Mouse (Mus musculus): Measurements from ENCODE around the gene Gnpat. TPM values are rescaled to one million over a fixed set of nuclear protein-coding genes. Genes with fewer than 3 reads are reported as not detected.
"Not testable (repeated sequence)": the region's sequence is repeated elsewhere in the genome, so short reads cannot be mapped to it uniquely, and the experiment has no call there.

Gene Gnpat
- polyA plus RNA-seq, 1 experiment from 2014 or later, result 109 TPM

- H3K9ac ChIP-seq, result no peak overlapping the region
- no peak overlapping the region for H3K27ac ChIP-seq (ENCODE audit: poor library complexity, severe bottlenecking)
- no peak for ATAC-seq (ENCODE audit: insufficient number of reproducible peaks, low FRiP score)
- H3K36me3 ChIP-seq, result no peaks in the 10 kb centered on the region
- 67% methylated on average over 13 of the region's 13 CpGs for WGBS
- H3K9me3 ChIP-seq (replicated peaks), result no peaks in the 10 kb centered on the region
- peaks cover 20% of the 10 kb centered on the region for H3K27me3 ChIP-seq (replicated peaks)
- no peak overlapping the region for H3K4me3 ChIP-seq
- H3K4me2 ChIP-seq, result no peak overlapping the region
- peaks cover 23% of the 10 kb centered on the region for H3K4me1 ChIP-seq (replicated peaks)
Measured at GRCm38 (mm10) chr8:124830050-124830449, 32.8 kb upstream of the Gnpat start.

DNA sequence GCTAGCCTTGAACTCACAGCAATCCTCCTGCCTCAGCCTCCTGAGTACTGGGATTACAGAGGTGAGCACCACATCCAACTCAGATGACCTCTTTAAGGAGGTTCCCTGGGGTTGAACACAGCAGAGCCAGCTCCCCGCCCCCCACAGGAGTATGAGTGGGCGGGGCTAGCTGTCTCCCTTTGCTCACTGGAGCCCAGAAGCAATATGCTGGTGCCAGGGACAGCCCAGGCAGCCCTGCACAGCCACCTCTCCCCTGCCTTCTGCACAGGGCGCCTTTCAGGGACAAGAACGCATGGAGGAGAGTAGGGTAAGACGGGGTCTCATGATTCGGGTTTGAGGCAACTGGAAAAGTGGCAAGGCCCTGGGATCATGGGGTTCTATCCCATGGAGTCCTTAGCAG lies 31.3 kb upstream of the Gnpat start:
- Histone ChIP-seq H3K27me3 (replicated peaks) (peaks cover 15% of the 10 kb centered on the region), H3K9ac (no peak overlapping the region), H3K9me3 (replicated peaks) (no peaks in the 10 kb centered on the region), H3K4me3 (no peak overlapping the region), H3K27ac (ENCODE audit: poor library complexity, severe bottlenecking) (no peak overlapping the region), H3K36me3 (no peaks in the 10 kb centered on the region), H3K4me2 (no peak overlapping the region), H3K4me1 (replicated peaks) (peaks cover 23% of the 10 kb centered on the region)
- ATAC-seq (ENCODE audit: insufficient number of reproducible peaks, low FRiP score), result no peak
- WGBS, result 81% methylated on average over 6 of the region's 6 CpGs

GRCm38 (mm10) chr8:124831941-124832340 lies 30.9 kb upstream of the Gnpat start:
- Histone ChIP-seq H3K4me2 (no peak overlapping the region), H3K36me3 (no peaks in the 10 kb centered on the region), H3K4me1 (replicated peaks) (peaks cover 19% of the 10 kb centered on the region), H3K27ac (ENCODE audit: poor library complexity, severe bottlenecking) (no peak overlapping the region), H3K27me3 (replicated peaks) (peaks cover 10% of the 10 kb centered on the region), H3K9me3 (replicated peaks) (no peaks in the 10 kb centered on the region), H3K4me3 (no peak overlapping the region), H3K9ac (no peak overlapping the region)
- no peak for ATAC-seq (ENCODE audit: insufficient number of reproducible peaks, low FRiP score)
- WGBS, result 76% methylated on average over 6 of the region's 6 CpGs

DNA sequence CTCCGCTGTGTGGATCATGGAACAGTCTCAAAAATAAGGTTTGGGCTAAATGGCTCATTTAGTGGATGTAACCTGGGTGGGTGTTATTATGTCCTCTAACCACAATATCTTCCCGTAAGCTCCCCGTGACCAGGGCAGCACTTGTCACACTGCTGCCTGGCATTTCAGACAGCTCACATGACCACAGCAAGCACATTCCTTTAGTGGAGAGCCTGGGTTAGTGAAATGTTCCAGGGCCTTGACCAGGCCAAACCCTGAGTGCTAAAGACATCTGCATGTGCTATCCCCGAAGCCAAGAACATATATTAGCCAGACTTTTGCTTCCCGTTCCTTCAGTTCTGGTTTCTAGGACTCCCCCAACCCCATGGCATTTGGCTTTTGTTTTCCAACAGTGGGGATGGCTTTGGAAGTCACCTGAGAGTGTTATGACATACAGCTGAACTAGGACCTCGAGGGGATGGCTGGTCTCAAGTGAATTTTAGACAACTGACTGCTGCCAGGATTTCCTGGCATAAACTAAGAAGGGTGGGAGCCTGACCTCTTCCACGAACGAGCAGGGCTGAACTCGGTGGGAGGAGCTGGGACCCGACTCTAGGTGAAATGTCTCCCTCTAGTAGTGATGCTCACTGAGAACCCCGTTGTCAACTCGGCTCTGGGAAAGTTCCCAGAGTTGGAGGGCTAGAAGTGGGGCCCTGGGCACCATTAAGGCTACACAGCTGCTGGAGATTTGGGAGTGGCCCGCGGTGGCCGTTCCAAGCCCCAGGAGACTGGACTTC lies 29.2 kb upstream of the Gnpat start:
- H3K4me2 ChIP-seq, result peak overlapping the region; percentile 37; the same call in 1 of the 2 replicates
- peaks cover 5% of the 10 kb centered on the region for H3K27me3 ChIP-seq (replicated peaks)
- H3K4me1 ChIP-seq (replicated peaks), result peaks cover 15% of the 10 kb centered on the region
- H3K4me3 ChIP-seq, result no peak overlapping the region
- peak; percentile 40; the same call in 1 of the 2 replicates for ATAC-seq (ENCODE audit: insufficient number of reproducible peaks, low FRiP score)
- H3K9ac ChIP-seq, result no peak overlapping the region
- no peaks in the 10 kb centered on the region for H3K9me3 ChIP-seq (replicated peaks)
- H3K27ac ChIP-seq (ENCODE audit: poor library complexity, severe bottlenecking), result peak overlapping the region; percentile 53; the same call in 1 of the 2 replicates
- peaks cover 13% of the 10 kb centered on the region for H3K36me3 ChIP-seq
- WGBS, result 26% methylated on average over 15 of the region's 15 CpGs

DNA sequence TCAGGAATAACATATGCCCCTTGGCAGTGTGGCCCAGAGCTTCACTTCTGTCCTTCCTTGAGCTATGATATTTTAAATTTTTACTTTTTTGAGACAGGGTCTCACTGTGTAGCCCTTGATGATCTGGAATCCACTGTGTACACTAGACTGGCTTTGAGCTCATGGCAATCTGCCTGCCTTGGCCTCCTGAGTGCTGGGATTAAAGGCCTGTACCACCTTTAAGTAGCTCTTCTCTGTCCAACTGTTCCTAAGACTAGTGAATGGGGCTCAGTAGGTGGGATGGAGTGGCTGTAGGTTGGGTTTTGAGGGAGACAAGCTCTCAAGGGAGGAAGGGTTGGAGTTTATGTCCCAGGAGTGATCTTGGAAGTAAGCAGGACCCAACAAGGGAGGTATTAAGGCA lies 27.0 kb upstream of the Gnpat start:
- no peaks in the 10 kb centered on the region for H3K27me3 ChIP-seq (replicated peaks)
- peaks cover 35% of the 10 kb centered on the region for H3K36me3 ChIP-seq
- H3K9me3 ChIP-seq (replicated peaks), result no peaks in the 10 kb centered on the region
- no peak overlapping the region for H3K9ac ChIP-seq
- no peak overlapping the region for H3K27ac ChIP-seq (ENCODE audit: poor library complexity, severe bottlenecking)
- no peak for ATAC-seq (ENCODE audit: insufficient number of reproducible peaks, low FRiP score)
- H3K4me1 ChIP-seq (replicated peaks), result peaks cover 15% of the 10 kb centered on the region
- H3K4me3 ChIP-seq, result no peak overlapping the region
- H3K4me2 ChIP-seq, result no peak overlapping the region

DNA sequence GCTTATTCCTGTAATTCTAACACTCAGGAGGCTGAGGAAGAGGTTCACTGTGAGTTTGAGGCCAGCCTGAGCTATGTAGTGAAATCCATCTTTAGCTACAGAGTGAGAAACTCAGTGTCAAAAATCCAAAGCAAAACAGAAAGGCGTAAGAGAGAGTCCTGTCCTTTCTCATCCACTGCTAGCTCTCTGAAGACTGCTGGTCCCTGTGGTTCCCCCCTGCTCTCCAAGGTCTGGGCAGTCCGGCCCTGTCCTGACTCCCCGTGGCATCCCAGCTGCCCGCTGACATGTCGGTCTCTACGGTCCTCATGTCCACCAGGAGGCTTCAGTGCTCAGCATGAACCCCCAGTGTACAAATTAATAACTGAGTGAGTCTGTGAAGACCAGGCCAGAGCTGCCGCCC lies 26.6 kb upstream of the Gnpat start:
- no peaks in the 10 kb centered on the region for H3K27me3 ChIP-seq (replicated peaks)
- no peak overlapping the region for H3K9ac ChIP-seq
- H3K9me3 ChIP-seq (replicated peaks), result no peaks in the 10 kb centered on the region
- WGBS, result 84% methylated on average over 7 of the region's 7 CpGs
- peaks cover 15% of the 10 kb centered on the region for H3K4me1 ChIP-seq (replicated peaks)
- H3K36me3 ChIP-seq, result peaks cover 40% of the 10 kb centered on the region
- no peak overlapping the region for H3K4me2 ChIP-seq
- no peak for ATAC-seq (ENCODE audit: insufficient number of reproducible peaks, low FRiP score)
- H3K27ac ChIP-seq (ENCODE audit: poor library complexity, severe bottlenecking), result no peak overlapping the region
- H3K4me3 ChIP-seq, result no peak overlapping the region

DNA sequence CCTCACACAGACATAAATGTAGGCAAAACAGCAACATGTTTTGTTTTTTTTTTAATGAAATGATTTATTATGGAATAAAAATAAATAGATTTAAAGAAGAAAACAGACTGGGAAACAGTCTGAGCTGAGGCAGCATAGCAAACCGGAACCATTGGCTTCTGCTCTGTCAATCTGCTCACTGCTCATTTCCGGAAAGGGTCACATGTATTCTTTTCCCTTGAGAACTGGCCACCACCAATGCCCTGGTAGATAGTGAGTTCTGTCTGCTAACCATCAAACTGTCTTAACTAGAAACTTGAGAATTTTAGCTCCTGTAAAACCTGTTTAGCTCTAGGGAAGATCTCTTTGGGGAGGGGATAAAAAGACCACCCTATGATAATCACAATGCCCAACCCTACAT lies 25.9 kb upstream of the Gnpat start:
- Histone ChIP-seq H3K4me1 (replicated peaks) (peaks cover 15% of the 10 kb centered on the region), H3K9me3 (replicated peaks) (no peaks in the 10 kb centered on the region), H3K4me3 (no peak overlapping the region), H3K27me3 (replicated peaks) (no peaks in the 10 kb centered on the region), H3K27ac (ENCODE audit: poor library complexity, severe bottlenecking) (no peak overlapping the region), H3K9ac (no peak overlapping the region), H3K36me3 (peaks cover 46% of the 10 kb centered on the region), H3K4me2 (no peak overlapping the region)
- 71% methylated on average over 2 of the region's 2 CpGs for WGBS
- no peak for ATAC-seq (ENCODE audit: insufficient number of reproducible peaks, low FRiP score)

DNA sequence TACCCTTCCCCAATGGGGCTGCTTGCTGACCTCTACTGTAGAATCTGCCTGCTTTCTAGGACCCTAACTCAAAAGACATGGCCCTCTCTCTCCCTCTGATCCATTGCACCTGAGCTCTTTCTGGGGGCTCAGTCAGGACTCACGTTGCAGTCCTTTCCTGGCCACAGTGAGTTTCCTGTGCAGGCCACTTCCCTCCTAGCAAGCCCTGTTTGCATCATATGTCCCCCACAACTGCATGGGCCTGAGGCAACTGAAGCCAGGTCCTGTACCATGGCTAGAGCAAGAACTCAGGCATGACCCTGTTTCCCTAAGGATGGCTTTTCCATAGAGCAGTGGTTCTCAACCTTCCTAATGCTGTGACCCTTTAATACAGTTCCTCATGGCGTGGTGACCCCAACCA lies 24.9 kb upstream of the Gnpat start:
- H3K9me3 ChIP-seq (replicated peaks), result no peaks in the 10 kb centered on the region
- H3K27ac ChIP-seq (ENCODE audit: poor library complexity, severe bottlenecking), result no peak overlapping the region
- H3K9ac ChIP-seq, result no peak overlapping the region
- no peak for ATAC-seq (ENCODE audit: insufficient number of reproducible peaks, low FRiP score)
- WGBS, result 84% methylated on average over 2 of the region's 2 CpGs
- no peaks in the 10 kb centered on the region for H3K27me3 ChIP-seq (replicated peaks)
- no peak overlapping the region for H3K4me3 ChIP-seq
- H3K4me1 ChIP-seq (replicated peaks), result peaks cover 14% of the 10 kb centered on the region
- H3K4me2 ChIP-seq, result no peak overlapping the region
- peaks cover 48% of the 10 kb centered on the region for H3K36me3 ChIP-seq

DNA sequence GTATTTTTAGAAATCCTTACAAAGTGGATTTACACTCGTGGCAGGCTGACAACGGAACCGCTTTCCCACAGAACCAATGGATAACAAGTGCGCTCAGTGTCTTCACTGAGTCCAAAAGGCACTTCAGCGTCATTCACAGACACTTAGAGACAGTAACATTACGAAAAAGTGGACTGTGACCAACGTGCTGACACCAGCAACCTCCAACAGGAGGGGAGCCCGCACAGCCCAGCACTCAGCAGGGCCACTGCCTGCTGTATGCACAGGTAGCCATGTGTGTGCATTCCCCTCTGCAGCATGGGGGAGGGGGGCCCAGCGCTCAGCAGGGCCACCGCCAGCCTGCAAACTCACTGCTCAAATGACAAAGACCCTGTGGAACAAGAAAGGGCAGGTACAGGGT lies 23.5 kb upstream of the Gnpat start:
- H3K4me2 ChIP-seq, result no peak overlapping the region
- no peaks in the 10 kb centered on the region for H3K27me3 ChIP-seq (replicated peaks)
- H3K4me3 ChIP-seq, result no peak overlapping the region
- H3K9ac ChIP-seq, result no peak overlapping the region
- 75% methylated on average over 10 of the region's 10 CpGs for WGBS
- H3K36me3 ChIP-seq, result peaks cover 58% of the 10 kb centered on the region
- H3K27ac ChIP-seq (ENCODE audit: poor library complexity, severe bottlenecking), result no peak overlapping the region
- ATAC-seq (ENCODE audit: insufficient number of reproducible peaks, low FRiP score), result no peak
- H3K4me1 ChIP-seq (replicated peaks), result no peaks in the 10 kb centered on the region; the same call in 1 of the 2 replicates
- H3K9me3 ChIP-seq (replicated peaks), result no peaks in the 10 kb centered on the region

DNA sequence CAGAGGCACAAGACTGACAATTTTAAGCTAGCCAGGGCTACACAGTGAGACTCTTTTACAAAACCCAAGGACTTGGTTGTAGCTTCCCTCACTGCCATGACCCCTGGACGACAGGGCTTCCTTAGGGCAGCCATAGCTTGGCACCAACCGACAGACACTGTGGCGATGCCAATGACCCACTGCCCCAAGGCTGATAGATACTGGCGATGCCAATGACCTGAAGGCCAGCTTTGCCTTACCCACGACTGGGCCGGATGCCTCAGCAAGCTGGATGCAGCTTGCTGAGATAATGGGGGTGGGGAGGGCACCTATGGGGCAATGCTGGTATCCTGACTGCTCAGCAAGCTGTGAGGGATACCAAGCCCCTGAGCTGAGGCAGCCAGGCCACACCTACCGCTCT lies 21.9 kb upstream of the Gnpat start:
- Histone ChIP-seq H3K27me3 (replicated peaks) (no peaks in the 10 kb centered on the region), H3K9ac (no peak overlapping the region), H3K27ac (ENCODE audit: poor library complexity, severe bottlenecking) (no peak overlapping the region), H3K36me3 (peaks cover 61% of the 10 kb centered on the region), H3K4me2 (no peak overlapping the region), H3K9me3 (replicated peaks) (no peaks in the 10 kb centered on the region), H3K4me3 (no peak overlapping the region), H3K4me1 (replicated peaks) (peaks cover 6% of the 10 kb centered on the region; the same call in 1 of the 2 replicates)
- WGBS, result 95% methylated on average over 7 of the region's 7 CpGs
- no peak for ATAC-seq (ENCODE audit: insufficient number of reproducible peaks, low FRiP score)

GRCm38 (mm10) chr8:124841775-124842174 lies 21.1 kb upstream of the Gnpat start:
- 88% methylated on average over 10 of the region's 10 CpGs for WGBS
- no peaks in the 10 kb centered on the region for H3K27me3 ChIP-seq (replicated peaks)
- H3K4me3 ChIP-seq, result no peak overlapping the region
- H3K9me3 ChIP-seq (replicated peaks), result no peaks in the 10 kb centered on the region
- no peak overlapping the region for H3K27ac ChIP-seq (ENCODE audit: poor library complexity, severe bottlenecking)
- H3K4me1 ChIP-seq (replicated peaks), result peaks cover 6% of the 10 kb centered on the region; the same call in 1 of the 2 replicates
- H3K36me3 ChIP-seq, result peaks cover 61% of the 10 kb centered on the region
- no peak for ATAC-seq (ENCODE audit: insufficient number of reproducible peaks, low FRiP score)
- H3K9ac ChIP-seq, result no peak overlapping the region
- H3K4me2 ChIP-seq, result no peak overlapping the region

DNA sequence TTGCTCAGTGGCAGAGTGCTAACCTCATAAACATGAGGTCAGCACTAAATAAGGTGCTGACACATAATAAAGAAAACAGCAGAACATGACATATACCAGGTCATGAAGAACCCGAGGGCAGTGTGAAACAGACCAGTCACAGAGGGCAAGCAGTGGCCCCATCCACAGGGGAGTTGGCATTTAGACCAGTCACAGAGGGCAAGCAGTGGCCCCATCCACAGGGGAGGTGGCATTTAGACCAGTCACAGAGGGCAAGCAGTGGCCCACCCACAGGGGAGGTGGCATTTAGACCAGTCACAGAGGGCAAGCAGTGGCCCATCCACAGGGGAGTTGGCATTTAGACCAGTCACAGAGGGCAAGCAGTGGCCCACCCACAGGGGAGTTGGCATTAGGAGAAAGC lies 19.9 kb upstream of the Gnpat start:
- 47% methylated on average over 1 of the region's 1 CpGs for WGBS
- not testable (repeated sequence) for H3K4me1 ChIP-seq (replicated peaks); H3K9ac ChIP-seq; H3K27me3 ChIP-seq (replicated peaks); H3K9me3 ChIP-seq (replicated peaks); ATAC-seq (ENCODE audit: insufficient number of reproducible peaks, low FRiP score); H3K27ac ChIP-seq (ENCODE audit: poor library complexity, severe bottlenecking); H3K4me2 ChIP-seq; H3K4me3 ChIP-seq
- peaks cover 55% of the 10 kb centered on the region for H3K36me3 ChIP-seq

All from heart, embryonic 12.5 days (tissue).